Mouse (Mus musculus) bone marrow, adult 2 months (tissue): Measurements from ENCODE around the gene Ttll5.

Experiments
- CTCF ChIP-seq: fragments of 200-500 bp; IDR thresholded peaks from 2 replicates; pipeline ENCODE4 v1.5.1; 2011; ENCODE audit warnings: low read length, control low read depth; ENCODE audit not compliant: control insufficient read depth, insufficient read depth
- POLR2A ChIP-seq: fragments of 200-500 bp; IDR thresholded peaks from 2 replicates; pipeline ENCODE4 v1.6.1; 2011; ENCODE audit warnings: low read depth, mild to moderate bottlenecking, control low read depth, low read length, borderline replicate concordance; ENCODE audit not compliant: control insufficient read depth

- TF ChIP-seq CTCF (no peak), POLR2A (no peak)
These were observed 262.1 kb downstream of the Ttll5 start for GRCm38 (mm10) chr12:86086550-86086949.
